Comparison of ENCODE assay signal across 27 mouse cellular contexts in genomic region chr9:112348942-112349341, GRCm38 (mm10).
"Had no signal": no experiment of that assay in that cellular context is flagged by ENCODE, and none has a peak within 500 bp of the region (broad histone marks: within the 10 kb centered on the region; RNA-seq: fewer than 3 reads in every experiment).

No protein-coding gene starts in this region.

- H3K27me3 ChIP-seq: limb, embryonic 12.5 days; limb, embryonic 13.5 days; limb, embryonic 15.5 days; liver, embryonic 12.5 days; liver, embryonic 13.5 days; liver, embryonic 15.5 days; lung, embryonic 15.5 days; midbrain, embryonic 12.5 days; midbrain, embryonic 13.5 days; midbrain, embryonic 15.5 days had no signal

- H3K4me3 ChIP-seq: left cerebral cortex, adult 2 months; limb, embryonic 10.5 days; limb, embryonic 12.5 days; limb, embryonic 13.5 days; limb, embryonic 15.5 days; liver, embryonic 12.5 days; liver, embryonic 13.5 days; liver, embryonic 15.5 days; lung, embryonic 15.5 days; megakaryocyte, embryonic 14.5 days; midbrain, embryonic 10.5 days; midbrain, embryonic 12.5 days; midbrain, embryonic 13.5 days; midbrain, embryonic 15.5 days had no signal

- H3K36me3 ChIP-seq: limb, embryonic 10.5 days; limb, embryonic 12.5 days; limb, embryonic 13.5 days; limb, embryonic 15.5 days; liver, embryonic 12.5 days; liver, embryonic 13.5 days; liver, embryonic 15.5 days; lung, embryonic 15.5 days; midbrain, embryonic 10.5 days; midbrain, embryonic 12.5 days; midbrain, embryonic 13.5 days; midbrain, embryonic 15.5 days had no signal

- DNase-seq: left cerebral cortex, postnatal 4 days; liver; liver, embryonic 13.5 days; liver, postnatal 0 days; lung, adult 18-20 months; lung, adult 2 months; lung, embryonic 14.5 days; lung, postnatal 10 days; lung, postnatal 14 days; lung, postnatal 36 days; lung, postnatal 4 days; midbrain, embryonic 14.5 days had no signal

- H3K4me2 ChIP-seq: limb, embryonic 12.5 days; limb, embryonic 13.5 days; limb, embryonic 15.5 days; liver, embryonic 11.5 days; liver, embryonic 12.5 days; liver, embryonic 13.5 days; liver, embryonic 15.5 days; lung, embryonic 14.5 days; lung, embryonic 15.5 days; midbrain, embryonic 11.5 days; midbrain, embryonic 12.5 days; midbrain, embryonic 13.5 days; midbrain, embryonic 15.5 days had no signal
